Mouse (Mus musculus) cortical plate, adult 2 months (tissue): ENCODE measurements around the gene Cwc25. TPM values are rescaled to one million over a fixed set of nuclear protein-coding genes. Genes with fewer than 3 reads are reported as not detected.
"Not testable (repeated sequence)": the region's sequence is repeated elsewhere in the genome, so short reads cannot be mapped to it uniquely, and the experiment has no call there.

Source experiments
- H3K27ac ChIP-seq: fragments of 200-500 bp; 2 replicates; pipeline ENCODE4 v1.5.1; 2012; ENCODE audit warnings: low read length, control low read depth, inconsistent platforms; ENCODE audit not compliant: insufficient read depth
- H3K4me1 ChIP-seq: fragments of 200-500 bp; 2 replicates; pipeline ENCODE4 v1.6.1; 2011; ENCODE audit warnings: low read length; ENCODE audit not compliant: control insufficient read depth, insufficient read depth
- H3K4me3 ChIP-seq: fragments of 200-500 bp; 2 replicates; pipeline ENCODE4 v1.5.1; 2011; ENCODE audit warnings: mild to moderate bottlenecking, low read length, control low read depth; ENCODE audit not compliant: insufficient read depth
- CTCF ChIP-seq: fragments of 200-500 bp; IDR thresholded peaks from 2 replicates; pipeline ENCODE4 v1.5.1; 2011; ENCODE audit warnings: mild to moderate bottlenecking, control low read depth, low read length; ENCODE audit not compliant: insufficient read depth; ENCODE audit errors: extremely low read depth
- POLR2A ChIP-seq: fragments of 200-500 bp; IDR thresholded peaks from 2 replicates; pipeline ENCODE4 v1.6.1; 2011; ENCODE audit warnings: mild to moderate bottlenecking, low read length, control low read depth; ENCODE audit not compliant: insufficient read depth; ENCODE audit errors: extremely low read depth
- polyA plus RNA-seq: library from polyadenylated mRNA; depleted of rRNA; stranded (reverse); fragments of >200 nt; gene quantifications from 2 replicates; pipeline ENCODE4 v1.2.3, GENCODE M21; 2012

The Cwc25 gene
- polyA plus RNA-seq, 1 experiment: 16.4 TPM

DNA sequence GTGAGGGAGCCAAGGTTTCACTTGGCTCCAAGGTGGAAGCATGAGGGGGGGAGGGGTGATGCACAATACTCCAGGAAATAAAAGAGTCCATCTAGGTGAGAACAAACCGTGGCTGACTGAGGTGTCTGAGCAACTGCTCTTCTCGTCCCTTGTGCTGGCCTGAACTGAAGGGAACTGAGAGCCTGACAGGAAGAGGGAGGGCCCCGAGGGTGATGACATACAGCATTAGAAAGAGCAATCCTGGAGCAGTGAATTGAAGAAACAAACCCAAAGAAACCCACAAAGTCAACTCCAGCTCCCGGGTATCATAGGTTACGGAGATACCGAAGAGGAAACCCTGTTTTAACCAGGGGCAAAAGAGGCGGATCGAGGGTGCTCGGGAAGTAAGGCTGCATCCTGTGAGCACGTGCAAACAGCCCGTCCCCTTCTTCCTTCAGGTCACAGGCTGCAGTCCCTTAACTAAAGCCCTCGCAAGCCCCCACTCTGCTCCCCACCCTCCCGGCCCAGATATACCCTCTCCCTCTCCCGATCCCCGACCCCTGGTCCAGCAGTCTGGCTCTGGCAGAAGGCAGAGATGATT is 48.0 kb downstream of the Cwc25 start:
- Histone ChIP-seq H3K27ac (no peak overlapping the region), H3K4me3 (no peak overlapping the region), H3K4me1 (no peaks in the 10 kb centered on the region)
- no peak for TF ChIP-seq CTCF
- TF ChIP-seq POLR2A: no peak

DNA sequence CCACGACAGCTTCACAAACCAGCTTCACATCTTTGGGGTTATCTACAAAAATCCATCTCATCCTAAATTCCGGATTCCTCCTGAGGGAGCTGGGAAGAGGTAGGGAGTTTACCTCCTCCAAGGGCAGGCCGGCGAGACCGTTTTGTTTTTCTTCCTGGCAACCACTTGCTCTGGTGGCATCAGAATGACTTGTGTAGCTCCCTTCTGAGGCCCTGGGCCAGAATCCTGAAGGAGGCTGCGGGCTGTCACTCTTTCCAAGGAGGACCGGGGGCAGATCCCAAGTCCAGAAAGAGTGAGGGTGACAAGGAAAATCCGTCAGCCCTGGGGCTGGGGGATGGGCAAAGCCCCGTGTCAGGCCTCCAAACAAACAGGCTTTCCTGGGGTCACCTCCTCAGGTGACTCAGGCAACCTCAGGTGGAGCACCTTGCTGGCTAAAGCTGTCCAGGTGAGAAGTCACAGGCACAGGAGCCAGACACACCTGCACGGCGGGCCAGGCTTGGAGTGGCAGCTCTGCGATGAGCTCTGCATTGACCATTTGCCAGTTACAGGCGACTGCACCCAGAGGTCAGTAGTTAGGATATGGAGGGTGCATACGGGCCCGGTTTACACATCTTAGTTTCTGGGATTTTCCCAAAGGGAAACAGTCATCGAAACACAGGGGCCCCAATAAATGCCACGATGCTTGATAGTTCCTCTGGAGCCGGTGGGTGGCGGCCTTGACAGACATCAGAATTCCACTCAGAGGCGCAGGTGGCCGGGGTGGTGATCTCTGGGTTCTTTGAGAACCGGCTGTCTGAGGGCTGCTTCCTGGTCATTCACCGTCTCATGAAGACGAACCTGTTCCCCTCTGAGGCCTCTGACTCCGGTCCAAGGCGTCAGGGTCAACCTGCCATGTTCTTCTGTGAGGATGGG is 48.7 kb downstream of the Cwc25 start:
- no peaks in the 10 kb centered on the region for H3K4me1 ChIP-seq
- H3K27ac ChIP-seq: no peak overlapping the region
- TF ChIP-seq POLR2A: no peak
- no peak for TF ChIP-seq CTCF
- H3K4me3 ChIP-seq: no peak overlapping the region

DNA sequence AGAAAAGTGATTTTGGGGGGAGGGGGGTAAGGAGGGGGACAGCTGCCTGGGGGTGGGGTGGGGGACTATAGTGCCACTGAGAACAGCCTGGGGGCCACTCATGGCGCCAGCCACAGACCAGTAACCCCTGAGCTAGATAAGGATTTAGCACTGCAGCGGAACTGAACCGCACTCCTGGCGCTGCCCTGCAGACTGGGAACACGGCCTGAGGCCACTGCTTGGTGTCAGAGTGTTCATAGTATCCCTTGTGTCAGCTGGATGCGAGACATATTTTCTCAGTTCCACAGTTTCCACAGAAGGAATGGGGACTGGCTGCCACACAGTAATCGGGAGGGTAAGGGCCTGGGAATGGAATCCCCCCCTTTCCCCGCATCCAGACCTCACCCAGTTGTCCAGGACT is 50.3 kb downstream of the Cwc25 start:
- Histone ChIP-seq H3K27ac (no peak overlapping the region), H3K4me1 (no peaks in the 10 kb centered on the region), H3K4me3 (no peak overlapping the region)
- TF ChIP-seq CTCF: no peak
- TF ChIP-seq POLR2A: no peak

DNA sequence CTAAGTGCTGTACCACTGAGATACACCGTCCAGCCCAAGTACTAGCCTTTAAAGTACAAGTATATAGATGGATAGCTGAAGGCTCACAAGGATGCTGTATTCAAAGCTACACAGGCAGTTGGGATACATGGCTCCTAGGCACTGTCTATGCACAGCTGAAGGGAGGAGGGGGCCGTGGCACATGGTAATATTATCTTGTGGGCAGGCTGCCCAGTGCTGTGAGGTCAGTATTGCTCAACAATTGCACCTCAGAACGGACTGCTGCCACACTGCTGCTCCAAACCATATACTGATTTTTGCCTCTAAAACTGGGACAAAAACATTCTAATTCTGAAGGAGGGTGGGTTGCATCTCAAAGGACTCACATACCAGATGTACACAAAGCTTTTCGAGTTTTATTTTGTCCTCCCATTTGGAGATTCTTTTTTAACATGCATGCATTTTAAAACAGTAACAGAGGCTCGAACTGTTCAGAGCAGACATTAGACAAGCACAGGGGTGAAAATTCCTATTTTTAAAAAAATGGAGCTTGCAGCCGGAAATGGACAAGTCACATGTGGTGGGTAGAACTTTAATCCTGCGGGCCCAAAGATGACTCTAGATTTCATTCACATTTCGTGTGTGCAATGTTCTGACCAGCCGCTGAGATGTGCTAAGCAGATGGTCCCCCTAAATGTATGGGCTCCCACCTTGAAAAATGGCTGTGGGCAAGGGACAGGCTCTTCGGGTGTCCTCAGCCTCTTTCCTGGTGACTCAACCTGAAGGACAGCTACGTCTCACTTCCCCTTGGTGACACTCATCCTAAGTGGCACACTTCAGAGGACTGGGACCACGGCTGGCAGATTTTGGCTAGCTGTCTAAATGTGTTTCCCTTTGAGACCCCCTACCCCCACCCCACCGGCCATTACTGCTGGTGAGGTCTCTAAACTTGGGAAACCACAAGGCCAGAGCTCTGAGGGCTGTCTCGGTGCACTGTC is 51.3 kb downstream of the Cwc25 start:
- Histone ChIP-seq H3K4me1 (no peaks in the 10 kb centered on the region), H3K4me3 (no peak overlapping the region), H3K27ac (0 out of 2 replicates have a peak overlapping the region, but pooled peaks have one; percentile 55)
- TF ChIP-seq CTCF (no peak), POLR2A (no peak)

DNA sequence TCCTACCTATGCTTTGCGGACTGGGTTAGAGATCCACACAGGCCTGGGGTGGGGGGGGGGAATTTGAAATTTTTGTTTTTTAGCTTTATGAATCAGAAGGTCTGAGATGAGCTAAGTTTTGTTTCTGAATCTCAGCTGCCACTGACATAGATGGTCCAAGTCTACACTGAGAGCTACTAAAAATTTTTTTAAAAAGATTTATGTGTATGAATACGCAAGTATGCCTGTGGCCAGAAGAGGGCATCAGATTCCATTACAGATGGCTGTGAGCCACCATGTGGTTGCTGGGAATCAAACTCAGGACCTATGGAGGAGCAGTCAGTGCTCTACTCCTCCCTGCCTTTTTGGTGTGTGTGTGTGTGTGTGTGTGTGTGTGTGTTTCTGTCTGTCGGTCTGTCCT is 52.0 kb downstream of the Cwc25 start:
- TF ChIP-seq POLR2A (no peak), CTCF (no peak)
- H3K4me1 ChIP-seq: no peaks in the 10 kb centered on the region
- no peak overlapping the region for H3K27ac ChIP-seq

DNA sequence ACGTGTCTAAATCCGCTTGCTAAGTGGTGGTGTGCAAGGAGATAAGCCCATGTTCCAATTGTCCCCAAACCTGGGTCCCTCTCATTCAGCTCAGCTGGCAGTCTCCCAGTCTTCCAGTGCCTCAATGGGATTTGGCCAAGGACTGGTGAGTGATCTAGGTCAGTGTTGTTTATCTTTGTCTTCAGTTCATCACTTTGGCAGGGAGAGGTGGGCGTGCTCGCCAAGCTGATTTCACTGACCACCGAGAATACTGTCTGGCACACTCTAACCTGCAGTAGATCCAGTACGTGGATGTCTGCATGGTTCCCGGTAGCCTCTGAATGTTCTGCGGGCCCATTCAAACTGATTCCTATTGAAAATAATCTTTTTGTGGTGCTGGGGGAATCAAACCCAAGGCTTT is 52.5 kb downstream of the Cwc25 start:
- H3K27ac ChIP-seq: no peak overlapping the region
- no peak overlapping the region for H3K4me3 ChIP-seq
- TF ChIP-seq POLR2A (0 out of 2 replicates have a peak, but pooled peaks have one; percentile 7), CTCF (no peak)
- H3K4me1 ChIP-seq: no peaks in the 10 kb centered on the region

More for the DNA sequence above, 52.0 kb downstream of the Cwc25 start:
- no peak overlapping the region for H3K4me3 ChIP-seq

DNA sequence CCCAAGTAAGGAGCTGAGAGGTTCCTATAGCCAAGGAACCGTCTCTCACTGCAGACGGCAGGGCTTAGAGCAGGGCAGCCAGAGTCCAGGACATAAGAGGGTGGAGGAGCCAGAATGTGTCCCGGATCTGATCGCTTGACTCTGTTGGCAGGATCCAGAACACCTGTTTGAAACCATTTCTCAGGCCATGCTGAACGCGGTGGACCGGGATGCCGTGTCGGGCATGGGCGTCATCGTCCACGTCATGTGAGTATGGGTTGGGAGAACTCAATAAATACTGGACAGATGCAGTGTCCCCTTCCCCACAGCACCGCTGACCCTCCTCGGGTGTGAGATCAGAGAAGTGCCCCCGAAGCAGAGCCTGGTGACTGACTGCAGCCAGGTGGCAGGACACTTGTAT is 54.1 kb downstream of the Cwc25 start:
- Histone ChIP-seq H3K4me3 (no peak overlapping the region), H3K4me1 (no peaks in the 10 kb centered on the region), H3K27ac (no peak overlapping the region)
- no peak for TF ChIP-seq CTCF
- no peak for TF ChIP-seq POLR2A

DNA sequence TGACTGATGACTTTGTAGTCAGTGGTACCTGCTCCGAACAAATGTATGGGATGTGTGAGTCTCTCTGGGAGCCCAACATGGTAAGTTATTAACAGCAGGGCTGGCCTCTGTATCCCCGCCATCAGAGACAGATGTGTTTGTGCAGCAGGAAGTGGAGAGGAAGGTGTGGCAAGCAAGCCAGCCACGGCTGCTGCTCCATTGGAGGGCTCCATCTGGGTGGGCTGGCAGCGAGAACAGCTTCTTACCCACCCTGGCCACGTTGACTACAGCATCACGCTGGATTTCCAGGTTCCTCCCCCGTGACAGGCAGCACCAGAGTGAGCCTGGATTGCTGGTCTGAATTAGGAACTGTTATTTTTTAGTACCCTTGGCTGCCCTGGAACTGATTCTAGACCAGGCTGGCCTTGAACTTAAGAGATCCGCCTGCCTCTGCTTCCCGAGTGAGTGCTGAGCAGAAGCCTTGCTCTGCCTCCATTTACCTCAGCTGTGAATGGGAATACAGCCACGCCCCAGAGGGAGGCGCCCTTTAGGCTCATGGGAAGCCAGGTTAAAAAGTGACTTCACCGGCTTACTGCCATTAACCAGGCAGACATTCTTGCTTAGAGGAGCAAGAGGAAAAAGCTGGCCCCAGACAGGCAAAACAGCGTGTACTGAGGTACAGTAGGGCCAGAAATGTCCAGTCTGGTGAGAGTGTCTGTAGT is 55.0 kb downstream of the Cwc25 start:
- TF ChIP-seq CTCF (no peak), POLR2A (no peak)
- no peak overlapping the region for H3K27ac ChIP-seq
- H3K4me1 ChIP-seq: no peaks in the 10 kb centered on the region
- H3K4me3 ChIP-seq: no peak overlapping the region

DNA sequence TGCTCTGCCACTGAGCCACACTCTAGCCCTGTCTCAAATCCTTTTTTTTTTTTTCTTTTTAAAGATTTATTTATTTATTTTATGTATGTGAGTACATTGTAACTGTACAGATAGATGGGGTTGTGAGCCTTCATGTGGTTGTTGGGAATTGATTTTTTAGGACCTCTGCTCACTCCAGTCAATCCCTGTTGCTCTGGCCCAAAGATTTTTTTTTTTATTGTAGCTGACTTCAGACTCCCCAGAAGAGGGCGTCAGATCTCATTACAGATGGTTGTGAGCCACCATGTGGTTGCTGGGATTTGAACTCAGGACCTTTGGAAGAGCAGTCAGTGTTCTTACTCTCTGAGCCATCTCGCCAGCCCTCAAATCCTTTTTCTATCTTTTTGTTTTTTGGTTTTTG is 56.3 kb downstream of the Cwc25 start:
- H3K4me3 ChIP-seq, H3K4me1 ChIP-seq, H3K27ac ChIP-seq: not testable (repeated sequence)
